Mouse (Mus musculus) CH12.LX (cell line): ENCODE data around the gene Cep83.

Experiments used
- CHD2 ChIP-seq: IDR thresholded peaks from 2 replicates; pipeline ENCODE4 v1.6.1; 2011; ENCODE audit warnings: low read length, improper control_type of control experiment
- CTCF ChIP-seq, 2 experiments: IDR thresholded peaks in 1 of 2; conservative IDR thresholded peaks in 1 of 2; 2 replicates each; pipeline ENCODE4 v1.5.1; 2011 to 2012; ENCODE audit warnings: low read depth in 2 of 2, low read length in 2 of 2, improper control_type of control experiment in 1 of 2, inconsistent platforms in 1 of 2, mild to moderate bottlenecking in 1 of 2, moderate library complexity in 1 of 2
- EP300 ChIP-seq: IDR thresholded peaks from 2 replicates; pipeline ENCODE4 v1.6.1; 2011; ENCODE audit warnings: low read length, improper control_type of control experiment
- HCFC1 ChIP-seq: IDR thresholded peaks from 2 replicates; pipeline ENCODE4 v1.6.1; 2012; ENCODE audit warnings: low read depth, mild to moderate bottlenecking, inconsistent platforms, low read length, improper control_type of control experiment
- MAZ ChIP-seq: IDR thresholded peaks from 2 replicates; pipeline ENCODE4 v1.6.1; 2012; ENCODE audit warnings: low read depth, mild to moderate bottlenecking, inconsistent platforms, low read length, improper control_type of control experiment, moderate library complexity
- POLR2A ChIP-seq: IDR thresholded peaks from 2 replicates; pipeline ENCODE4 v1.6.1; 2011; ENCODE audit warnings: low read depth, mild to moderate bottlenecking, improper control_type of control experiment, low read length
- SMC3 ChIP-seq: IDR thresholded peaks from 2 replicates; pipeline ENCODE4 v1.6.1; 2011; ENCODE audit warnings: low read depth, low read length, improper control_type of control experiment
- TBP ChIP-seq: conservative IDR thresholded peaks from 2 replicates; pipeline ENCODE4 v1.6.1; 2011; ENCODE audit warnings: low read depth, low read length, improper control_type of control experiment
- USF1 ChIP-seq: IDR thresholded peaks from 2 replicates; pipeline ENCODE4 v1.6.1; 2014; ENCODE audit warnings: low read depth, mild to moderate bottlenecking, inconsistent platforms, low read length, improper control_type of control experiment
- ZC3H11A ChIP-seq: IDR thresholded peaks from 2 replicates; pipeline ENCODE4 v1.6.1; 2012; ENCODE audit warnings: low read depth, mild to moderate bottlenecking, inconsistent platforms, low read length, improper control_type of control experiment
- ZKSCAN1 ChIP-seq: IDR thresholded peaks from 2 replicates; pipeline ENCODE4 v1.6.1; 2012; ENCODE audit warnings: low read depth, inconsistent platforms, low read length, improper control_type of control experiment, borderline replicate concordance

- no peak for TF ChIP-seq CTCF (conservative IDR thresholded peaks at IDR 0.05 in 1 of 2, IDR thresholded peaks at IDR 0.05 in 1 of 2; ENCODE audit: low read depth in 2 of 2, low read length in 2 of 2)
- no peak for TF ChIP-seq POLR2A
- TF ChIP-seq USF1 = no peak
- TF ChIP-seq EP300 = no peak
- no peak for TF ChIP-seq ZKSCAN1
- TF ChIP-seq TBP = no peak
- TF ChIP-seq MAZ = no peak
- TF ChIP-seq CHD2 = no peak
- TF ChIP-seq HCFC1 = no peak
- TF ChIP-seq ZC3H11A = no peak
- no peak for TF ChIP-seq SMC3
Observed at GRCm38 (mm10) chr10:94709622-94710319, 21.3 kb downstream of the Cep83 start.
